Mouse (Mus musculus) ovary, postnatal 36 days (tissue): ENCODE data around the gene Vmn1r60.
"Not testable (repeated sequence)": the region's sequence is repeated elsewhere in the genome, so short reads cannot be mapped to it uniquely, and the experiment has no call there.

Source experiments
- DNase-seq: peaks from one replicate; pipeline ENCODE4 v3.0.0; 2022; ENCODE audit warnings: low spot score, mixed read lengths

The Vmn1r60 gene

DNA sequence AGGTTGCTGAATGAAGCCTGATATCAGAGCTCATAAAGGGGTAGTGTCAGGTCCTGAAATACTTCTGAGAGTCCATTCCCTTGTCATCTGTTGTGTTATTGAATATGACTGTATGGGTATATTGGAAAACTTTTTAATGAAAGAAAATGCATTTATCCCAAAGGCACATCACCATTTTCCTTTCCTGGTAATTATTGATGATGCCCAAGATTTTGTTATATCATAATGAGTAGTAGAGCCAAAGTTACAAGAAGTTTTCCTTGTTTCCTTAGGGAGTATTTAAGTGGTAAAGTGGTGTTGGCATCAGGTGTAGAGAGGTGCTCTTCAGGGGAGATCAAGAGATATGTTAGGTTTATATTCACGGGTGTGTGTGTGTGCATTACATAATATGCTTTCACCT is at the start of gene Vmn1r60:
Gene Vmn1r60 (minus strand): TSS at position 101 of the 400 bp plus-strand sequence.
- not testable (repeated sequence) for DNase-seq

DNA sequence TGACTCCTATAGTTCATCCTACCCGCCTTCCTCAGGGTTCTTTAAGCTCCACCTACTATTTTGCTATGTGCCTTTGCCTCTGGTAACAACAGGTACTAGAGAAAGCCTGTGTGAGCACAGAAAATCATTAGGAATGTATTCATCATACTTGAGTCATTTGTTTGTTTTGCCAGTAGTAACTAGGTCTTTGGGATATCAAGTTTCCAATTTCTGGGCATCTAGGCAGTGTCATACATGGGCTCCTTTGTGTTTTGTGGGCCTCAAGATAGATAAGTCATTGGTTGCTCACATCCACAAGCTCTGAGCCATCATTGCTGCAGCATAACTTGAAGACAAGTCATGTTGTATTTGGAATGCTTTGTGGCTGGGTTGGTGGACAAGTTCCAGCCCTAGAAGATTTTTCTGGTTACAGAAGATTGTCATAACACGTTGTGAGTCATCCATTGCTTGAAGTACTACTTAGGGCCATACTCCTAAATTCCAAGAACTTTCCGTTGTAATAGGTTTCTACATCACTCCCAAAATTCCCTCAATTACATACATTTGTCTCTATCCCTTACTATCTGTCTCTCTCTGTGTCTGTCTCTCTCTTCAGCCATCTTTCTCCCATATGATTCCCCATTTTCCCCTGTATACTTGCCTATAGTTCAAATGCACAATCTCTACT is 6.2 kb downstream of the Vmn1r60 start:
- DNase-seq: not testable (repeated sequence)

DNA sequence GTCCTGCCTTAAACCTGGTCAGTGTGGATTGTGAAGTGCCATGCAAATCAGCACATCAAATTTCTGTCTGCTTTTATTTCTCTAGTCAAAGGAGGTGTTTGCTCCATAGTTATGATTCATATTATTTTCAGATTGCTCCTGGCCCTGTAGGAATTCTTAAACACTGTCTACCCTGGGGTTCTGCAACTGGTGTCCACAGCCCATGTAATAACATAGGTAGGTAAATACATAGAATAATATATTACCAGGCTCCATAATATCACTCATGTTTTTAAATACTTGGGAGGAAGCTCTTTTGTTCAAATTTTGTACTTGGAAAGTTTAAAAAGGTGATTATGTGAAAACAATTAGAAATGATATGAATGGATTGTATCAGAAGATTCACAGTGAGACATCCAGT is 53.3 kb downstream of the Vmn1r60 start, which contains the start of gene Vmn2r28:
Gene Vmn2r28 (minus strand): TSS at position 101 of the 400 bp plus-strand sequence.
- not testable (repeated sequence) for DNase-seq
